Mouse (Mus musculus): Measurements from ENCODE around the gene Cacna1d. TPM values are rescaled to one million over a fixed set of nuclear protein-coding genes. Genes with fewer than 3 reads are reported as not detected.

Cacna1d gene
- polyA plus RNA-seq, 1 experiment from 2014 or later, result 4.3 TPM

- no peaks in the 10 kb centered on the region for H3K9me3 ChIP-seq (replicated peaks; ENCODE audit: control insufficient read depth, low read length)
- H3K9ac ChIP-seq (ENCODE audit: low read length), result no peak overlapping the region
- H3K27ac ChIP-seq (ENCODE audit: low read depth, low read length), result no peak overlapping the region
- no peaks in the 10 kb centered on the region for H3K36me3 ChIP-seq (ENCODE audit: control insufficient read depth, insufficient read depth, low read length)
- WGBS, result 83% methylated on average over 7 of the region's 7 CpGs
- H3K4me2 ChIP-seq (ENCODE audit: low read length), result no peak overlapping the region
- H3K4me1 ChIP-seq (ENCODE audit: control insufficient read depth, insufficient read depth, low read length), result no peaks in the 10 kb centered on the region
- DNase-seq (ENCODE audit: low spot score), result no peak
- H3K4me3 ChIP-seq (ENCODE audit: low read depth, low read length), result no peak overlapping the region
- H3K27me3 ChIP-seq (replicated peaks; ENCODE audit: control insufficient read depth, insufficient read depth, low read length), result no peaks in the 10 kb centered on the region
- ATAC-seq, result no peak
These were observed 71.8 kb downstream of the Cacna1d start for GRCm38 (mm10) chr14:30419458-30419857.

GRCm38 (mm10) chr14:30419046-30419445 lies 72.2 kb downstream of the Cacna1d start:
- Histone ChIP-seq H3K27ac (ENCODE audit: low read depth, low read length) (no peak overlapping the region), H3K9me3 (replicated peaks; ENCODE audit: control insufficient read depth, low read length) (no peaks in the 10 kb centered on the region), H3K4me1 (ENCODE audit: control insufficient read depth, insufficient read depth, low read length) (no peaks in the 10 kb centered on the region), H3K4me3 (ENCODE audit: low read depth, low read length) (no peak overlapping the region), H3K4me2 (ENCODE audit: low read length) (no peak overlapping the region), H3K36me3 (ENCODE audit: control insufficient read depth, insufficient read depth, low read length) (no peaks in the 10 kb centered on the region), H3K27me3 (replicated peaks; ENCODE audit: control insufficient read depth, insufficient read depth, low read length) (no peaks in the 10 kb centered on the region), H3K9ac (ENCODE audit: low read length) (no peak overlapping the region)
- WGBS, result 82% methylated on average over 6 of the region's 6 CpGs
- DNase-seq (ENCODE audit: low spot score) (no peak), ATAC-seq (no peak)

- Histone ChIP-seq H3K36me3 (ENCODE audit: control insufficient read depth, insufficient read depth, low read length) (no peaks in the 10 kb centered on the region), H3K27ac (ENCODE audit: low read depth, low read length) (no peak overlapping the region), H3K9ac (ENCODE audit: low read length) (no peak overlapping the region), H3K4me2 (ENCODE audit: low read length) (no peak overlapping the region), H3K9me3 (replicated peaks; ENCODE audit: control insufficient read depth, low read length) (no peaks in the 10 kb centered on the region), H3K27me3 (replicated peaks; ENCODE audit: control insufficient read depth, insufficient read depth, low read length) (no peaks in the 10 kb centered on the region), H3K4me1 (ENCODE audit: control insufficient read depth, insufficient read depth, low read length) (no peaks in the 10 kb centered on the region), H3K4me3 (ENCODE audit: low read depth, low read length) (no peak overlapping the region)
- DNase-seq (ENCODE audit: low spot score) (no peak), ATAC-seq (no peak)
- WGBS, result 91% methylated on average over 5 of the region's 5 CpGs
These were observed 75.4 kb downstream of the Cacna1d start for GRCm38 (mm10) chr14:30415830-30416229.

- Histone ChIP-seq H3K9me3 (replicated peaks; ENCODE audit: control insufficient read depth, low read length) (no peaks in the 10 kb centered on the region), H3K36me3 (ENCODE audit: control insufficient read depth, insufficient read depth, low read length) (no peaks in the 10 kb centered on the region), H3K27me3 (replicated peaks; ENCODE audit: control insufficient read depth, insufficient read depth, low read length) (no peaks in the 10 kb centered on the region), H3K9ac (ENCODE audit: low read length) (no peak overlapping the region), H3K4me1 (ENCODE audit: control insufficient read depth, insufficient read depth, low read length) (no peaks in the 10 kb centered on the region), H3K4me2 (ENCODE audit: low read length) (no peak overlapping the region), H3K27ac (ENCODE audit: low read depth, low read length) (no peak overlapping the region), H3K4me3 (ENCODE audit: low read depth, low read length) (no peak overlapping the region)
- no peak for ATAC-seq
- 66% methylated on average over 2 of the region's 2 CpGs for WGBS
- no peak for DNase-seq (ENCODE audit: low spot score)
These were observed 77.1 kb downstream of the Cacna1d start for GRCm38 (mm10) chr14:30414131-30414530.

DNA sequence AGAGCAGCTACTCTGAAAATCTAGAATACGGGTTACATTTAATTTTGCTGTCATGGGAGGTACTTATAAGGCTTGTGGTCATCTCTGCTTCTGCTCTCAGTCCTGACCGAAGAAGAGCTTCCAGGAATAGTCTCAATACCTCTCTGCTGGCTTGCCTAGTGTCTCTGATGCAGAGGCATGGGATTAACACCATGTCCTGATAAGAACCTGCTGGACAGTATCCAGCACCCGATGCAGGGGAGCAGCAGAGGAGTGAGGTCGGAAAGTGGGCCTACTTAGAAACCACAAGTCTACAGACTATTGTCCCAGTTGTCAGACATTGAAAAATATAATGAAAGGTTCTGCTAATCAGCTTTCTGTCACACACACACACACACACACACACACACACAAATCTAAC lies 81.9 kb downstream of the Cacna1d start:
- Histone ChIP-seq H3K9ac (ENCODE audit: low read length) (no peak overlapping the region), H3K27me3 (replicated peaks; ENCODE audit: control insufficient read depth, insufficient read depth, low read length) (no peaks in the 10 kb centered on the region), H3K4me2 (ENCODE audit: low read length) (no peak overlapping the region), H3K4me1 (ENCODE audit: control insufficient read depth, insufficient read depth, low read length) (no peaks in the 10 kb centered on the region), H3K27ac (ENCODE audit: low read depth, low read length) (no peak overlapping the region), H3K4me3 (ENCODE audit: low read depth, low read length) (no peak overlapping the region), H3K9me3 (replicated peaks; ENCODE audit: control insufficient read depth, low read length) (no peaks in the 10 kb centered on the region), H3K36me3 (ENCODE audit: control insufficient read depth, insufficient read depth, low read length) (no peaks in the 10 kb centered on the region)
- DNase-seq (ENCODE audit: low spot score) (no peak), ATAC-seq (no peak)
- WGBS, result 87% methylated on average over 4 of the region's 4 CpGs

- Histone ChIP-seq H3K9me3 (replicated peaks; ENCODE audit: control insufficient read depth, low read length) (no peaks in the 10 kb centered on the region), H3K27me3 (replicated peaks; ENCODE audit: control insufficient read depth, insufficient read depth, low read length) (no peaks in the 10 kb centered on the region), H3K9ac (ENCODE audit: low read length) (no peak overlapping the region), H3K27ac (ENCODE audit: low read depth, low read length) (no peak overlapping the region), H3K4me2 (ENCODE audit: low read length) (no peak overlapping the region), H3K4me3 (ENCODE audit: low read depth, low read length) (no peak overlapping the region), H3K4me1 (ENCODE audit: control insufficient read depth, insufficient read depth, low read length) (no peaks in the 10 kb centered on the region), H3K36me3 (ENCODE audit: control insufficient read depth, insufficient read depth, low read length) (no peaks in the 10 kb centered on the region)
- WGBS, result 92% methylated on average over 8 of the region's 8 CpGs
- DNase-seq (ENCODE audit: low spot score) (no peak), ATAC-seq (no peak)
These were observed 85.6 kb downstream of the Cacna1d start for GRCm38 (mm10) chr14:30405456-30406225.

DNA sequence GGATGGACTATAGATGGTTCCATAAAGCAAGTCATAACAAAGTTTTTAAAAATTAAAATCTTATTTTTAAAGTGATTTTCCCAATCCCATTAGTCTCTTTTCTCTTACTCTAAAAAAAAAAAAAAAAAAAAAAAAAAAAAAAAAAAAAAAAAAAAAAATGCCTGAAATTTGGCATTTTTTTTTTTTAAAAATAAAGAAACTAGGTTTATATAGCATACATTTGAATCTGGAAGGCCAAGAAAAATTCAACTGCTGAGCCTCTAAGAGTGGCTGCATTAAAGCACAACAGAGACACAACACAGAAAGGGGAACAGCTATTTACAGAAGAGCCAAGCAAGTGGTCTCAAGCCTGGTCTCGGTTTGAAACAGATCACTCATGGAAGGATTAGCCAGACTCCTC lies 112.9 kb downstream of the Cacna1d start:
- WGBS, result 29% methylated on average over 1 of the region's 1 CpGs
- no peak for DNase-seq (ENCODE audit: low spot score)
- Histone ChIP-seq H3K27ac (ENCODE audit: low read depth, low read length) (no peak overlapping the region), H3K27me3 (replicated peaks; ENCODE audit: control insufficient read depth, insufficient read depth, low read length) (no peaks in the 10 kb centered on the region), H3K4me1 (ENCODE audit: control insufficient read depth, insufficient read depth, low read length) (no peaks in the 10 kb centered on the region), H3K36me3 (ENCODE audit: control insufficient read depth, insufficient read depth, low read length) (no peaks in the 10 kb centered on the region), H3K9ac (ENCODE audit: low read length) (no peak overlapping the region), H3K4me2 (ENCODE audit: low read length) (no peak overlapping the region), H3K4me3 (ENCODE audit: low read depth, low read length) (no peak overlapping the region), H3K9me3 (replicated peaks; ENCODE audit: control insufficient read depth, low read length) (no peaks in the 10 kb centered on the region)
- ATAC-seq, result no peak

GRCm38 (mm10) chr14:30372878-30373277 lies 118.4 kb downstream of the Cacna1d start:
- 27% methylated on average over 1 of the region's 1 CpGs for WGBS
- no peak overlapping the region for H3K4me2 ChIP-seq (ENCODE audit: low read length)
- no peak overlapping the region for H3K4me3 ChIP-seq (ENCODE audit: low read depth, low read length)
- no peak overlapping the region for H3K27ac ChIP-seq (ENCODE audit: low read depth, low read length)
- DNase-seq (ENCODE audit: low spot score) (no peak), ATAC-seq (no peak)
- no peak overlapping the region for H3K9ac ChIP-seq (ENCODE audit: low read length)
- H3K4me1 ChIP-seq (ENCODE audit: control insufficient read depth, insufficient read depth, low read length), result no peaks in the 10 kb centered on the region
- H3K9me3 ChIP-seq (replicated peaks; ENCODE audit: control insufficient read depth, low read length), result no peaks in the 10 kb centered on the region
- H3K36me3 ChIP-seq (ENCODE audit: control insufficient read depth, insufficient read depth, low read length), result no peaks in the 10 kb centered on the region
- no peaks in the 10 kb centered on the region for H3K27me3 ChIP-seq (replicated peaks; ENCODE audit: control insufficient read depth, insufficient read depth, low read length)

GRCm38 (mm10) chr14:30371070-30371469 lies 120.2 kb downstream of the Cacna1d start:
- H3K27ac ChIP-seq (ENCODE audit: low read depth, low read length), result no peak overlapping the region
- no peaks in the 10 kb centered on the region for H3K4me1 ChIP-seq (ENCODE audit: control insufficient read depth, insufficient read depth, low read length)
- no peak overlapping the region for H3K4me3 ChIP-seq (ENCODE audit: low read depth, low read length)
- no peaks in the 10 kb centered on the region for H3K36me3 ChIP-seq (ENCODE audit: control insufficient read depth, insufficient read depth, low read length)
- no peaks in the 10 kb centered on the region for H3K9me3 ChIP-seq (replicated peaks; ENCODE audit: control insufficient read depth, low read length)
- ATAC-seq (no peak), DNase-seq (ENCODE audit: low spot score) (no peak)
- 82% methylated on average over 2 of the region's 2 CpGs for WGBS
- H3K4me2 ChIP-seq (ENCODE audit: low read length), result no peak overlapping the region
- H3K9ac ChIP-seq (ENCODE audit: low read length), result no peak overlapping the region
- no peaks in the 10 kb centered on the region for H3K27me3 ChIP-seq (replicated peaks; ENCODE audit: control insufficient read depth, insufficient read depth, low read length)
